Mouse (Mus musculus): Measurements from ENCODE around the gene Smyd3.

GRCm38 (mm10) chr1:179169749-179170148, 348.1 kb downstream of the Smyd3 start:
- no peak for TF ChIP-seq CTCF (IDR thresholded peaks at IDR 0.05; ENCODE audit: low read depth)
- TF ChIP-seq EP300 (optimal IDR thresholded peaks at IDR 0.05): no peak

Measured in stomach, postnatal 0 days (tissue).